Mouse (Mus musculus): ENCODE data around the gene Gm136.
"Not testable (repeated sequence)": the region's sequence is repeated elsewhere in the genome, so short reads cannot be mapped to it uniquely, and the experiment has no call there.

The Gm136 gene

GRCm38 (mm10) chr4:34756163-34756562 is at the start of gene Gm136:
Gene Gm136 (minus strand): TSS chr4:34756263.
- DNase-seq: no peak

GRCm38 (mm10) chr4:34801166-34802034 is 45.3 kb upstream of the Gm136 start:
- no peak for DNase-seq

- DNase-seq: no peak
Observed at GRCm38 (mm10) chr4:34798005-34798404, 41.9 kb upstream of the Gm136 start.

GRCm38 (mm10) chr4:34797294-34797983 is 41.4 kb upstream of the Gm136 start:
- DNase-seq: no peak

- no peak for DNase-seq
Observed at GRCm38 (mm10) chr4:34796294-34796693, 40.2 kb upstream of the Gm136 start.

- no peak for DNase-seq
Observed at GRCm38 (mm10) chr4:34786476-34786875, 30.4 kb upstream of the Gm136 start.

GRCm38 (mm10) chr4:34785646-34786045 is 29.6 kb upstream of the Gm136 start:
- DNase-seq: no peak

- DNase-seq: no peak
Observed at GRCm38 (mm10) chr4:34784865-34785264, 28.8 kb upstream of the Gm136 start.

GRCm38 (mm10) chr4:34782730-34783129 is 26.7 kb upstream of the Gm136 start:
- no peak for DNase-seq

GRCm38 (mm10) chr4:34777677-34778527 is 21.8 kb upstream of the Gm136 start, which contains the start of gene Smim8:
Gene Smim8 (minus strand): TSS chr4:34778423.
- DNase-seq: peak; percentile 90

GRCm38 (mm10) chr4:34771652-34772371 is 15.7 kb upstream of the Gm136 start:
- DNase-seq: no peak

GRCm38 (mm10) chr4:34749236-34749635 is 6.8 kb downstream of the Gm136 start:
- DNase-seq: no peak

- no peak for DNase-seq
Observed at GRCm38 (mm10) chr4:34734461-34734860, 21.6 kb downstream of the Gm136 start.

- DNase-seq: not testable (repeated sequence)
Observed at GRCm38 (mm10) chr4:34733415-34733814, 22.6 kb downstream of the Gm136 start.

- peak; percentile 10 for DNase-seq
Observed at GRCm38 (mm10) chr4:34729851-34730341, 26.2 kb downstream of the Gm136 start, which contains the start of gene Cfap206. Gene Cfap206 (minus strand): TSS chr4:34730206.

GRCm38 (mm10) chr4:34725710-34726109 is 30.4 kb downstream of the Gm136 start:
- DNase-seq: not testable (repeated sequence)

- DNase-seq: no peak
Observed at GRCm38 (mm10) chr4:34724306-34724705, 31.8 kb downstream of the Gm136 start.

- no peak for DNase-seq
Observed at GRCm38 (mm10) chr4:34723186-34723585, 32.9 kb downstream of the Gm136 start.

GRCm38 (mm10) chr4:34720127-34720895 is 35.8 kb downstream of the Gm136 start:
- DNase-seq: no peak

GRCm38 (mm10) chr4:34719421-34719820 is 36.6 kb downstream of the Gm136 start:
- no peak for DNase-seq

- DNase-seq: no peak
Observed at GRCm38 (mm10) chr4:34715062-34715461, 41.0 kb downstream of the Gm136 start.

Data from cerebellum, adult 9-11 months (tissue).